Mouse (Mus musculus) lung, adult 2 months (tissue): ENCODE data around the gene Fxyd5.

ENCODE experiments used
- CTCF ChIP-seq: fragments of 200-500 bp; IDR thresholded peaks from 2 replicates; pipeline ENCODE4 v1.5.1; 2011; ENCODE audit warnings: mild to moderate bottlenecking, low read length, control low read depth; ENCODE audit not compliant: insufficient read depth
- POLR2A ChIP-seq: fragments of 200-500 bp; IDR thresholded peaks from 2 replicates; pipeline ENCODE4 v1.6.1; 2011; ENCODE audit warnings: low read depth, mild to moderate bottlenecking, control low read depth, low read length, borderline replicate concordance; ENCODE audit errors: extremely low read depth

DNA sequence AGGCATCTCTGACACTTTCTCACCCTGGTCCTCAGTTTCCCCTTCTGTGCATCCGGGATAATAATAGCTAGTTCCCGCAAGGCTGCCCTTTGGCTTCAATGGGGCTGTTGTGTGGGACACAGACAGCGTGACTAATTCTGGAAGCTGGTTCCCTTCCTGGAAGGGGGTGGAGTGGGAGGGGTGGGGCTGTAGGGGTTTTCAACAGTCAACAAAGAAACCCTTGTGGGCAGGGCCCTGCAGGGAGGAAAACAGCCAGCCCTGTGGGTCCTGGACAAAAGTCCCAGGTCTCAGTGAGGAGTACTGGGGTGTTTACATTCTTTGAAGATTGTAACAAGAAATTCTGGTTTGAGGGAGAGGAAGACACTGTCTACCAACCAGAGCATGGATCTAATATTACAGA is 42.9 kb upstream of the Fxyd5 start:
- TF ChIP-seq CTCF (no peak), POLR2A (no peak)
